Mouse (Mus musculus): ENCODE data around the gene Ddx1.

Gene Ddx1

DNA sequence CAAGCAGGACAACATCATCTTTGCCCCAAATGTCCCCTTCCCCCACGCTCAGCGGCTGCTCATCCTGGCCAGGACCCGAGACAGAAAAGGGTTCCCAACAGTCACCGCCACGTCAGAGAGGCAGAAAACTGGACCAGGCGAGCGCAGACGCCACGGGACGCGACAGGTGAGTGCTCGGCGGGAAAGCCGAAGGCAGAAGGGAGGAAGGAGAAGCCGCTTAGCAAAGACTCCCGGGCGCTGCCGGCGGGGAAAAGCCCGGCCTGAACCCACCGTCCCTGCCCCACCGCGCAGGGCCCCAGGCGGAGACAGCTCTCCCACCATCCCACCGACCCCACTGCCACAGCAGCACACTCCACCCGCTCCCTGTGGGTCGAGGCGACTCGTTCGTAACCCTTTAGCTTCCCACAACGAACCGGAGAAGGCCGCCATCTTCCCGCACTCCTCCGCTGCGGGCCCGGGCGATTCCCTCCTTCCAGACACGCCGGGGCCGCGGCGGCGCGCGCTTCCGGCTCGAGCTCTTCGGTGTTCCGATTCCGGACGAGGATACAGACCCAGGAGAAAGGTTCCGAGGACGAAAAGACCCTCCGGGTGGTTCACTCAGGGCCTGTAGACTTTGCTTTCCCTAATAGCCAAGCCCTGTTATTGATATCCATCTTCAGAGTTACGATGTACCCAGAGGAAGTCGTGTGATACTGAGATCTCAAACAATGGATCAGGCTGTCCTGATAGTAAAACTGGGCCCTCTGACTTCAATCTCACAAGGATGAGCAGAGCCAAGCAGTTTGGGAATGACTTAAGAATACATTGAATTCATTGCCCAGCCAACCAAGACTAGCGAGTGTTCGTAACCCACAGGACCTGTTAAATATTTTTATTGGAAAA lies at the start of gene Ddx1:
Gene Ddx1 (minus strand): TSS at position 523 of the 882 bp plus-strand sequence.
- DNase-seq = peak; percentile 79

- DNase-seq = no peak
Measured at GRCm38 (mm10) chr12:13293421-13293881, 44.4 kb upstream of the Ddx1 start.

DNA sequence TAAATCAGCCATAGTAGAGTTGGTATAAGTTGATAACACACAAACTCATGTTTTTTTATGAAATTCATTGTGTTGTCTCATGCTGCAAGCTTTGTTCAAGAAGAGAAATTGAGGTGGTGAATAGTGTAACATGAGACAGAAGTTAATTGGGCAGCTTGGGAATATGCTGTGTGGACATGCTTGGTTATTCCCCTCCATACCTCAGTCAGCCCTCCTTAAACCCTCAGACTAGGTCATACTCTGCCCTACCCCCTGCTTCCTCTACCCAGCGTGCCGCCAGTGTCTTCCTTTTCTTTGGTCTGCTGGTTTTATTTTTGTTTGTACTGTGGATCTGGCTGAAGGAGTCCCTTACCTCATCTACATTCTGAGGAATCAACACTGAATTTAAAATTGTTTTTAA lies 42.4 kb upstream of the Ddx1 start:
- DNase-seq = no peak

GRCm38 (mm10) chr12:13269570-13270390 lies 20.8 kb upstream of the Ddx1 start:
- no peak for DNase-seq

GRCm38 (mm10) chr12:13268826-13269449 lies 19.9 kb upstream of the Ddx1 start, which contains the start of gene Nbas:
Nbas (plus strand) TSS chr12:13269133.
- peak; percentile 83 for DNase-seq

GRCm38 (mm10) chr12:13268412-13268811 lies 19.4 kb upstream of the Ddx1 start:
- DNase-seq = no peak

- DNase-seq = no peak
Measured at GRCm38 (mm10) chr12:13255701-13256100, 6.7 kb upstream of the Ddx1 start.

- DNase-seq = no peak
Measured at GRCm38 (mm10) chr12:13255068-13255467, 6.1 kb upstream of the Ddx1 start.

- DNase-seq = no peak
Measured at GRCm38 (mm10) chr12:13249573-13249919, 533 bp upstream of the Ddx1 start.

- no peak for DNase-seq
Measured at GRCm38 (mm10) chr12:13242453-13242852, 6.6 kb downstream of the Ddx1 start.

GRCm38 (mm10) chr12:13218101-13218514 lies 30.9 kb downstream of the Ddx1 start:
- no peak for DNase-seq

DNA sequence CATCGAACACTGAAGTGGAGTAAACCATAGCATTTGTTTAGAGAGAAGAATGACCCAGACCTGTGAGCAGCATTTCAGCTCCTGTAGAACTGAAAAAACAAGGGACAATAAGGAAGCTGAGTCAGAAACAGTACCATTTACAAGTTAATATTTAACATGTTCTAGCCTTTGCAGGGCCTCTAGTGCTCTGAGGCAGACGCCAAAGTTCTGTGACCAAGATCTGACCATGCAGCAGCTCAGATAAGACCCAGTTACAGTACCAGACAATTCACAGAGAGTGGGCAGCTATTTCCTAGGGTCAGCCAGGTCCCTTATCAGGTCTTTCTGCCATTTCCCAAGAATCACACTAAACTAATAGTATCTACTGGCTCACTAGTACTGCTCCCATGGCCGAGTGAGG lies 31.4 kb downstream of the Ddx1 start:
- no peak for DNase-seq

DNA sequence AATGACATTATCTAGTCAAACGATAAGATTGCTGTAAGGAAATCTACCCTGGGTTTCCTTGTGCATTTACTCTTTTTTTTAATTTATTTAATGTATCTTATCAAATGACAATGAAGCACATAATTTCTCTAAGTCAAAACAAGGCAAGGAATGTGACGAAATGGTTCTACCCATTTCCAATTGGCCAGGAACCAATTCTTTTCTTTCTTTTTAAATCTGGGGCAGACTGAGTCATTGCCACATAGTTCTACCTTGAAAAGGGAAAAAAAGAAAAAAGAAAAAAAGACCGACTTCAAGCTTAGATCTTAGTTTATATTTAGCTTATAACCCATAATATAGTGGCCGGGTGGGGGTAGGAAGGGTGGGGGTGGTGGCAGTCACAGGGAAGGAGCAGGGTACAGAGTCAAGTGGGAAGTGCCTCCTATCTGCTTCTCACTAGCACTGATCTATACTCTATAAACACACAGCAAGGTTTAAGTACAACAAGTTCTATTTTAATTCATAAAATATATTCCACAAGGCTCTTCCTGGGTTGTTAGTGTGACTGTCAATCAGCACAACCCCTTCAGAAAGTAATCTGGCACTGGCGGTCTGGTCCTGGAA lies 32.4 kb downstream of the Ddx1 start:
- no peak for DNase-seq

DNA sequence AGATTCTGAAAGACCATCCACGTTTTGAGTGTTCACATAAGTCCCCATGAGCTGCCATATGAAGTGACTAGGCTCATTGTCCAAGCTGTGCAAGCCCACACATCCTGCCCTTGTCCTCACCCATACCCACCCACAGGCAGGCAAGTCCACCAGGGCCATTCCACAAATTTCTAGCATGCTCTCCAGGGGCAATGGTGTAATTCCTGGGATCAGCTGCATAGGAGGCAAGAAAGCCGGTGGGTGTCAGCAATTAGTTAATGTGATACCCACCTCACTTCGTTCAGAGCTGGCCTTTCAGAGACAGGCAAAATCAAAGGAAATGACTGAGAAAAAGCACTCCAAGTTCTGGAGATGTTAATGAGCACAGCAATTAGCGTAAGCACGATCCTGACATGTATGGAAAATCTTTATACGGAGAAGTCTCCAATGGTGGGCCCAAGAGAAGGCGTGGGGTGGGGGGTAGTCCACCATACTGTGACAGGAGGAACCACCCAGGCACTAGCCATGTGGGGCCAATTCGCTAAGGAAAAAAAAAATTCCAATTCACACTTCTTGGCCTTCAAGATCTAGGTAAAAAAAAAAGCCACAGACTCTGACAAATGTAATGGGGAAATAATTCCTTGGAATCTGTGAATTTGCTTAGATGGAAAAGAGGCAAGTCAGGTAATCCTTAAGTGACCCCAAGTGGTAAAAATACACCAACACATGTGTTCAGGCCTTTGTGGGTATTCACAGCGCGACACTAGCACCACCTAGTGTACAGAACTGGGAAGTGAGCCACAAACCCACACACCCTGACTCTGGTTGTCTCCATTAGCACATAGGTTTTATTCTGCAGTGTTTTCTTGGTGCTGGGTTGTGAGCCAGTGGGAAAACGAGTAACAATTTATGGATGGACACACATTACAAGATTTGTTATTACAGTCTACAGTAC lies 34.4 kb downstream of the Ddx1 start:
- DNase-seq = peak; percentile 72

DNA sequence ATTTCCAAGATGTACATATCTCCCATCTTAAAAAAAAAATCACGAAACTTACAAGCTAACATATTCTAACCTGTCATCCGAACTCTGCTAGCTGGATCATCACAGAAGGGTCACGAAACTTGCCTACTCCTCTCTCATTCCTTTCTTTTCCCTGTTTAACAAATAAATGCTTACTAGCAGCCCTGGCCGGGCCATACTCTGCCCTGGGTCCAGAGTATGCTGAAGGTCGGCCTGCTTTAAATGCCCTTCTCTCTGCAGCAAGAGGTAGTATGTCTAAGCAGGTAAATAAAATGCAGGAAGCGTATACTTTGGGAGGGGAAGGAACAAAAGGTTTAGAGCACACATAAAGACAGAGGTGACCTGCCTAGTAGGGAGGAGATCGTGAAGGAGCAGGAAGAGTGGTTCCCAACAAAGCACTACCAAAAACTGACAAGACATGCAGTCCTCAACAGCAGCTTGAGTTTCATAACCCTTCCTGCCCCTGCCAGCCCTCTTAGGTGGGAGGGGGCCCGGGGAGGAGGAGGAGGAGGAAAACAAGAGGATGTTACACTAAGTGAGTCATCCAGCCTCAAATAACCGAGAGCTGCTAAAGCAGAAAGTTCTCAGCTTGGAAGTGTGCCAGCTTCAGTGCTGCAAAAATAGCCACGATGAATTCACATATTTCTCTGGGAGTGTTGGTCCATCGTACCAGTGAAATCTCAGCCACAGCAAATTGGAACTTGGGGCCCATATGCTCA lies 37.1 kb downstream of the Ddx1 start:
- no peak for DNase-seq

- DNase-seq = no peak
Measured at GRCm38 (mm10) chr12:13209692-13210377, 39.2 kb downstream of the Ddx1 start.

GRCm38 (mm10) chr12:13208983-13209451 lies 40.0 kb downstream of the Ddx1 start:
- no peak for DNase-seq

- DNase-seq = no peak
Measured at GRCm38 (mm10) chr12:13208517-13208916, 40.5 kb downstream of the Ddx1 start.

DNA sequence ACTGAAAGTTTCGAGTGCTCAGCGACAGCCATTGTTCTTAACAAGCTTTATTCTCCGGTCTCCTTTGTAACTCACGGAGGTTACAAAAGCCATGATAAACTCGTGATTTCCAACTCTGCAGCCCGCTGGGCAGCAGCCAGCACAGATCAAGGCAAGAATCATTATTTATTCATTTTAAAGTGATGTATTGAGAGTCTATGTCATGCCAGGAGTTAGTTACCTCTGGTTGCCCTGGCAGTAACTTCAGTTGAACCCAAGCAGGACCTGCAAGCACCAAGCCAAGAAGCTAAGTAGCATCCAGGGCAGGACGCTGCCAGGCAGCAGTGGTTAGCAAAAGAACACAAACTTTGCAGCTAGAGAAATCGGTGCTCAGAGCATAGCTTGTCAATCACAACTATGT lies 41.9 kb downstream of the Ddx1 start:
- DNase-seq = no peak

DNA sequence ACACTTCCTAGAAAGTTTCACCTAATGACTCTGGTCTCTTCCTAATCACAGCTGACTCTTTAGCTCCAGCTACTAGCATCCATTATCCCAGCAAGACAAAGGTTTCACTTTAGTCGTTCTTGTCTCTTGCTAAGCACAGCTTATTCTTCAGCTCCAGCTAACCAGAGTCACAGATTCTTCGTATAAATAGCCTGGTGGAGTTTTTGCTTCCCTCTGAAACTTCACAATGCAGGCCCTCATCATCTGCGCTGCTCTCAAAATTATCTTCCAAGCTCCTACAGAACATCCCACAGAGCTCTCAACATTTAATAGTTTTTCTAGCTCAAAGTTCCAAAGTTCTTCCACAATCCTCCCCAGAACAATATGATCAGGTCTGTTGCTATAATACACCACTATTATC lies 43.3 kb downstream of the Ddx1 start:
- no peak for DNase-seq
